ENCODE assay signal across 13 mouse cellular contexts in genomic region chr16:10770531-10771325, GRCm38 (mm10). TPM values are rescaled to one million over a fixed set of nuclear protein-coding genes. Genes with fewer than 3 reads are reported as not detected.
DNase-seq lines count a peak whose midpoint lies in the region; ATAC-seq and TF ChIP-seq lines count a peak whose summit lies in the region.
"Had no signal": no experiment of that assay in that cellular context is flagged by ENCODE, and none has a peak within 500 bp of the region (broad histone marks: within the 10 kb centered on the region; RNA-seq: fewer than 3 reads in every experiment).

No protein-coding gene starts in this region.

- H3K4me2 ChIP-seq in hindbrain, embryonic 15.5 days: no peak overlapping the region
- H3K4me2 ChIP-seq in hindbrain, embryonic 13.5 days: no peak overlapping the region
- H3K4me2 ChIP-seq in neural tube, embryonic 14.5 days (ENCODE audit: low read depth, low read length): no peak overlapping the region
- H3K4me2 ChIP-seq in neural tube, embryonic 15.5 days: no peak overlapping the region
- no peak overlapping the region for H3K4me2 ChIP-seq in stomach, postnatal 0 days (replicated peaks; ENCODE audit: low read depth)
- H3K4me2 ChIP-seq: limb, embryonic 12.5 days; midbrain, embryonic 12.5 days had no signal

- no peaks in the 10 kb centered on the region for H3K4me1 ChIP-seq in hindbrain, embryonic 15.5 days (replicated peaks)
- H3K4me1 ChIP-seq in hindbrain, embryonic 13.5 days (replicated peaks): no peaks in the 10 kb centered on the region
- no peaks in the 10 kb centered on the region for H3K4me1 ChIP-seq in neural tube, embryonic 14.5 days (ENCODE audit: control insufficient read depth, insufficient read depth, low read length)
- 0 out of 2 replicates have a peak, but pooled peaks cover 3% of the 10 kb centered on the region for H3K4me1 ChIP-seq in neural tube, embryonic 15.5 days
- peaks cover 21% of the 10 kb centered on the region for H3K4me1 ChIP-seq in embryonic facial prominence, embryonic 10.5 days
- no peaks in the 10 kb centered on the region for H3K4me1 ChIP-seq in stomach, postnatal 0 days (replicated peaks; ENCODE audit: control insufficient read depth, insufficient read depth)
- H3K4me1 ChIP-seq: midbrain, embryonic 12.5 days had no signal

- H3K27ac ChIP-seq in hindbrain, embryonic 15.5 days (replicated peaks): no peak overlapping the region
- no peak overlapping the region for H3K27ac ChIP-seq in hindbrain, embryonic 13.5 days
- H3K27ac ChIP-seq in neural tube, embryonic 14.5 days (ENCODE audit: low read depth, low read length): no peak overlapping the region
- H3K27ac ChIP-seq in neural tube, embryonic 15.5 days (replicated peaks): no peak overlapping the region
- no peak overlapping the region for H3K27ac ChIP-seq in embryonic facial prominence, embryonic 10.5 days (replicated peaks)
- peak overlapping the region; percentile 50; the same call in 1 of the 2 replicates for H3K27ac ChIP-seq in stomach, postnatal 0 days (replicated peaks)
- H3K27ac ChIP-seq: limb, embryonic 12.5 days; midbrain, embryonic 12.5 days had no signal

- DNase-seq in embryonic facial prominence, embryonic 10.5 days (ENCODE audit: low spot score): peak; percentile 27
- no peak for DNase-seq in stomach, postnatal 0 days (ENCODE audit: low spot score)
- no peak for DNase-seq in cerebellum, postnatal 14 days
- DNase-seq: cerebellum, adult 2 months had no signal

- no peaks in the 10 kb centered on the region for H3K36me3 ChIP-seq in hindbrain, embryonic 15.5 days
- no peaks in the 10 kb centered on the region for H3K36me3 ChIP-seq in hindbrain, embryonic 13.5 days
- H3K36me3 ChIP-seq in neural tube, embryonic 14.5 days (ENCODE audit: control insufficient read depth, insufficient read depth, low read length): no peaks in the 10 kb centered on the region
- no peaks in the 10 kb centered on the region for H3K36me3 ChIP-seq in neural tube, embryonic 15.5 days
- H3K36me3 ChIP-seq in embryonic facial prominence, embryonic 10.5 days (replicated peaks): no peaks in the 10 kb centered on the region
- no peaks in the 10 kb centered on the region for H3K36me3 ChIP-seq in stomach, postnatal 0 days (ENCODE audit: control insufficient read depth, insufficient read depth, low read length)
- H3K36me3 ChIP-seq: G1E; limb, embryonic 12.5 days; midbrain, embryonic 12.5 days had no signal

- 58% methylated on average over 4 of the region's 4 CpGs for WGBS in hindbrain, embryonic 15.5 days
- 48% methylated on average over 4 of the region's 4 CpGs for WGBS in hindbrain, embryonic 13.5 days
- 56% methylated on average over 4 of the region's 4 CpGs for WGBS in neural tube, embryonic 14.5 days
- WGBS in neural tube, embryonic 15.5 days: 52% methylated on average over 4 of the region's 4 CpGs
- WGBS in embryonic facial prominence, embryonic 10.5 days: 48% methylated on average over 4 of the region's 4 CpGs
- WGBS in stomach, postnatal 0 days: 37% methylated on average over 4 of the region's 4 CpGs

- no peak overlapping the region for H3K9ac ChIP-seq in hindbrain, embryonic 15.5 days
- H3K9ac ChIP-seq in hindbrain, embryonic 13.5 days: no peak overlapping the region
- H3K9ac ChIP-seq in neural tube, embryonic 14.5 days (replicated peaks; ENCODE audit: low read depth, low read length): no peak overlapping the region
- H3K9ac ChIP-seq in neural tube, embryonic 15.5 days (replicated peaks): no peak overlapping the region
- no peak overlapping the region for H3K9ac ChIP-seq in stomach, postnatal 0 days (ENCODE audit: low read length)
- H3K9ac ChIP-seq: limb, embryonic 12.5 days; midbrain, embryonic 12.5 days had no signal

- H3K4me3 ChIP-seq in hindbrain, embryonic 15.5 days: no peak overlapping the region
- H3K4me3 ChIP-seq in hindbrain, embryonic 13.5 days: no peak overlapping the region
- H3K4me3 ChIP-seq in neural tube, embryonic 14.5 days (ENCODE audit: low read depth, low read length): no peak overlapping the region
- no peak overlapping the region for H3K4me3 ChIP-seq in neural tube, embryonic 15.5 days (replicated peaks)
- H3K4me3 ChIP-seq in embryonic facial prominence, embryonic 10.5 days: no peak overlapping the region
- H3K4me3 ChIP-seq in stomach, postnatal 0 days (ENCODE audit: low read depth, low read length): no peak overlapping the region
- H3K4me3 ChIP-seq: limb, embryonic 12.5 days; midbrain, embryonic 12.5 days had no signal

- ATAC-seq in hindbrain, embryonic 15.5 days (ENCODE audit: low FRiP score, low read depth): peak; percentile 51; the same call in 1 of the 2 replicates
- ATAC-seq in hindbrain, embryonic 13.5 days (ENCODE audit: low FRiP score): no peak
- peak; percentile 41; the same call in 1 of the 2 replicates for ATAC-seq in neural tube, embryonic 14.5 days (ENCODE audit: low read depth)
- ATAC-seq in neural tube, embryonic 15.5 days (ENCODE audit: low FRiP score): no peak
- peak; percentile 58; the same call in 1 of the 2 replicates for ATAC-seq in stomach, postnatal 0 days (ENCODE audit: low FRiP score, low TSS enrichment)
- ATAC-seq in monocyte, adult 5-6 weeks (replicated peaks; ENCODE audit: insufficient number of reproducible peaks, low FRiP score, low TSS enrichment, poor library complexity, severe bottlenecking): no peak

- TF ChIP-seq CTCF in stomach, postnatal 0 days (IDR thresholded peaks at IDR 0.05; ENCODE audit: low read depth): peak; percentile 29

- no peak for TF ChIP-seq EP300 in stomach, postnatal 0 days (optimal IDR thresholded peaks at IDR 0.05)

- no peaks in the 10 kb centered on the region for H3K27me3 ChIP-seq in hindbrain, embryonic 15.5 days
- H3K27me3 ChIP-seq in hindbrain, embryonic 13.5 days: 0 out of 2 replicates have a peak, but pooled peaks cover 4% of the 10 kb centered on the region
- no peaks in the 10 kb centered on the region for H3K27me3 ChIP-seq in neural tube, embryonic 14.5 days (ENCODE audit: control insufficient read depth, insufficient read depth, low read length)
- no peaks in the 10 kb centered on the region for H3K27me3 ChIP-seq in neural tube, embryonic 15.5 days (replicated peaks)
- H3K27me3 ChIP-seq in embryonic facial prominence, embryonic 10.5 days (replicated peaks; ENCODE audit: low read depth, poor library complexity, severe bottlenecking): 0 out of 2 replicates have a peak, but pooled peaks cover 7% of the 10 kb centered on the region
- no peaks in the 10 kb centered on the region for H3K27me3 ChIP-seq in stomach, postnatal 0 days (ENCODE audit: control insufficient read depth, insufficient read depth, low read length)

- no peaks in the 10 kb centered on the region for H3K9me3 ChIP-seq in hindbrain, embryonic 15.5 days
- H3K9me3 ChIP-seq in hindbrain, embryonic 13.5 days: no peaks in the 10 kb centered on the region
- H3K9me3 ChIP-seq in neural tube, embryonic 14.5 days (ENCODE audit: control insufficient read depth, low read length): no peaks in the 10 kb centered on the region
- H3K9me3 ChIP-seq in neural tube, embryonic 15.5 days (replicated peaks): no peaks in the 10 kb centered on the region
- H3K9me3 ChIP-seq in embryonic facial prominence, embryonic 10.5 days: no peaks in the 10 kb centered on the region
- no peaks in the 10 kb centered on the region for H3K9me3 ChIP-seq in stomach, postnatal 0 days (ENCODE audit: control insufficient read depth, low read length)
- H3K9me3 ChIP-seq: G1E; limb, embryonic 12.5 days; midbrain, embryonic 12.5 days had no signal

RNA-seq across cellular contexts. Expression of gene Socs1, which starts 14.6 kb away (rescaled TPM):
- polyA plus RNA-seq in hindbrain, embryonic 15.5 days (2015; fragmentation: Nextera tagmentation; extraction: Ambion mirVana): 5.0 and 5.4 TPM in 2 replicates
- 3.6 TPM in 2 replicates for polyA plus RNA-seq in hindbrain, embryonic 13.5 days (2015; fragmentation: Nextera tagmentation; extraction: Ambion mirVana)
- polyA plus RNA-seq in neural tube, embryonic 14.5 days (2014; fragmentation: Nextera tagmentation; extraction: Ambion mirVana): 4.3 and 4.5 TPM in 2 replicates
- polyA plus RNA-seq in neural tube, embryonic 15.5 days (2015; fragmentation: Nextera tagmentation; extraction: Ambion mirVana): 5.7 and 11.9 TPM in 2 replicates
- polyA plus RNA-seq in embryonic facial prominence, embryonic 10.5 days (2016; fragmentation: Nextera tagmentation; extraction: Ambion mirVana): 3.7 and 4.2 TPM in 2 replicates
- 7.3 and 8.4 TPM in 2 replicates for polyA plus RNA-seq in stomach, postnatal 0 days (2015; fragmentation: Nextera tagmentation; extraction: Ambion mirVana)
- total RNA-seq in monocyte, adult 5-6 weeks (2017): 1.4 to 6.3 TPM (median 1.5 TPM) in 3 replicates

RNA-seq across cellular contexts. Expression of gene Tnp2, which starts 17.7 kb away (rescaled TPM):
- not detected in 2 replicates for polyA plus RNA-seq in hindbrain, embryonic 15.5 days (2015; fragmentation: Nextera tagmentation; extraction: Ambion mirVana)
- polyA plus RNA-seq in hindbrain, embryonic 13.5 days (2015; fragmentation: Nextera tagmentation; extraction: Ambion mirVana): not detected in 2 replicates
- polyA plus RNA-seq in neural tube, embryonic 14.5 days (2014; fragmentation: Nextera tagmentation; extraction: Ambion mirVana): not detected in 2 replicates
- not detected in 2 replicates for polyA plus RNA-seq in neural tube, embryonic 15.5 days (2015; fragmentation: Nextera tagmentation; extraction: Ambion mirVana)
- polyA plus RNA-seq in embryonic facial prominence, embryonic 10.5 days (2016; fragmentation: Nextera tagmentation; extraction: Ambion mirVana): not detected in 2 replicates
- polyA plus RNA-seq in stomach, postnatal 0 days (2015; fragmentation: Nextera tagmentation; extraction: Ambion mirVana): not detected in 2 replicates
- total RNA-seq in monocyte, adult 5-6 weeks (2017): 6.7 TPM in 1 of 3 replicates, not detected in the others
- total RNA-seq: adrenal gland, postnatal 14 days; G1E had no signal
- polyA plus RNA-seq: cerebellum, adult 2 months; G1E; limb, embryonic 12.5 days; midbrain, embryonic 12.5 days had no signal

RNA-seq across cellular contexts. Expression of gene Prm3, which starts 20.0 kb away (rescaled TPM):
- polyA plus RNA-seq in hindbrain, embryonic 15.5 days (2015; fragmentation: Nextera tagmentation; extraction: Ambion mirVana): not detected in 2 replicates
- polyA plus RNA-seq in hindbrain, embryonic 13.5 days (2015; fragmentation: Nextera tagmentation; extraction: Ambion mirVana): not detected in 2 replicates
- not detected in 2 replicates for polyA plus RNA-seq in neural tube, embryonic 14.5 days (2014; fragmentation: Nextera tagmentation; extraction: Ambion mirVana)
- not detected in 2 replicates for polyA plus RNA-seq in neural tube, embryonic 15.5 days (2015; fragmentation: Nextera tagmentation; extraction: Ambion mirVana)
- polyA plus RNA-seq in embryonic facial prominence, embryonic 10.5 days (2016; fragmentation: Nextera tagmentation; extraction: Ambion mirVana): not detected in 2 replicates
- polyA plus RNA-seq in stomach, postnatal 0 days (2015; fragmentation: Nextera tagmentation; extraction: Ambion mirVana): not detected in 2 replicates
- total RNA-seq in monocyte, adult 5-6 weeks (2017): not detected in 3 replicates
- total RNA-seq: adrenal gland, postnatal 14 days; G1E had no signal
- polyA plus RNA-seq: cerebellum, adult 2 months; G1E; limb, embryonic 12.5 days; midbrain, embryonic 12.5 days had no signal

RNA-seq across cellular contexts. Expression of gene Prm2, which starts 25.2 kb away (rescaled TPM):
- polyA plus RNA-seq in hindbrain, embryonic 15.5 days (2015; fragmentation: Nextera tagmentation; extraction: Ambion mirVana): not detected in 2 replicates
- polyA plus RNA-seq in hindbrain, embryonic 13.5 days (2015; fragmentation: Nextera tagmentation; extraction: Ambion mirVana): not detected in 2 replicates
- polyA plus RNA-seq in neural tube, embryonic 14.5 days (2014; fragmentation: Nextera tagmentation; extraction: Ambion mirVana): not detected in 2 replicates
- polyA plus RNA-seq in neural tube, embryonic 15.5 days (2015; fragmentation: Nextera tagmentation; extraction: Ambion mirVana): not detected in 2 replicates
- not detected in 2 replicates for polyA plus RNA-seq in embryonic facial prominence, embryonic 10.5 days (2016; fragmentation: Nextera tagmentation; extraction: Ambion mirVana)
- not detected in 2 replicates for polyA plus RNA-seq in stomach, postnatal 0 days (2015; fragmentation: Nextera tagmentation; extraction: Ambion mirVana)
- 6.1 to 11.8 TPM in 2 of 3 replicates, not detected in the other for total RNA-seq in monocyte, adult 5-6 weeks (2017)
- total RNA-seq: adrenal gland, postnatal 14 days had no signal
- polyA plus RNA-seq: cerebellum, adult 2 months; G1E; limb, embryonic 12.5 days; midbrain, embryonic 12.5 days had no signal

RNA-seq across cellular contexts. Expression of gene Prm1, which starts 34.9 kb away (rescaled TPM):
- 0.36 and 0.52 TPM in 2 replicates for polyA plus RNA-seq in hindbrain, embryonic 15.5 days (2015; fragmentation: Nextera tagmentation; extraction: Ambion mirVana)
- polyA plus RNA-seq in hindbrain, embryonic 13.5 days (2015; fragmentation: Nextera tagmentation; extraction: Ambion mirVana): not detected in 2 replicates
- polyA plus RNA-seq in neural tube, embryonic 14.5 days (2014; fragmentation: Nextera tagmentation; extraction: Ambion mirVana): not detected in 2 replicates
- polyA plus RNA-seq in neural tube, embryonic 15.5 days (2015; fragmentation: Nextera tagmentation; extraction: Ambion mirVana): 0.50 and 0.89 TPM in 2 replicates
- polyA plus RNA-seq in embryonic facial prominence, embryonic 10.5 days (2016; fragmentation: Nextera tagmentation; extraction: Ambion mirVana): 0.36 TPM in 1 of 2 replicates, not detected in the other
- 0.23 TPM in 1 of 2 replicates, not detected in the other for polyA plus RNA-seq in stomach, postnatal 0 days (2015; fragmentation: Nextera tagmentation; extraction: Ambion mirVana)
- total RNA-seq in monocyte, adult 5-6 weeks (2017): 1.5 to 7.7 TPM in 2 of 3 replicates, not detected in the other
- total RNA-seq: adrenal gland, postnatal 14 days; G1E had no signal
- polyA plus RNA-seq: cerebellum, adult 2 months; G1E; midbrain, embryonic 12.5 days had no signal

Comparison
In these comparisons a context has a peak if more than half of its experiments do, and no peak if none do; other contexts are left out.
1. ATAC-seq: peak in hindbrain, embryonic 15.5 days (single experiment), neural tube, embryonic 14.5 days (single experiment) and stomach, postnatal 0 days (single experiment); none in hindbrain, embryonic 13.5 days (single experiment), neural tube, embryonic 15.5 days (single experiment) and monocyte, adult 5-6 weeks (single experiment).